Mouse (Mus musculus) thymus, adult 2 months (tissue): ENCODE data around the gene Cdh4.

ENCODE experiments used
- CTCF ChIP-seq: fragments of 200-500 bp; IDR thresholded peaks from 2 replicates; pipeline ENCODE4 v1.5.1; 2012; ENCODE audit warnings: mild to moderate bottlenecking, control low read depth, low read length, moderate library complexity, borderline replicate concordance; ENCODE audit not compliant: control insufficient read depth, poor library complexity, insufficient read depth; ENCODE audit errors: extremely low read depth
- POLR2A ChIP-seq: fragments of 200-500 bp; IDR thresholded peaks from 2 replicates; pipeline ENCODE4 v1.6.1; 2012; ENCODE audit warnings: mild to moderate bottlenecking, low read length, control low read depth, moderate library complexity; ENCODE audit not compliant: control insufficient read depth, poor library complexity, insufficient read depth; ENCODE audit errors: extremely low read depth

DNA sequence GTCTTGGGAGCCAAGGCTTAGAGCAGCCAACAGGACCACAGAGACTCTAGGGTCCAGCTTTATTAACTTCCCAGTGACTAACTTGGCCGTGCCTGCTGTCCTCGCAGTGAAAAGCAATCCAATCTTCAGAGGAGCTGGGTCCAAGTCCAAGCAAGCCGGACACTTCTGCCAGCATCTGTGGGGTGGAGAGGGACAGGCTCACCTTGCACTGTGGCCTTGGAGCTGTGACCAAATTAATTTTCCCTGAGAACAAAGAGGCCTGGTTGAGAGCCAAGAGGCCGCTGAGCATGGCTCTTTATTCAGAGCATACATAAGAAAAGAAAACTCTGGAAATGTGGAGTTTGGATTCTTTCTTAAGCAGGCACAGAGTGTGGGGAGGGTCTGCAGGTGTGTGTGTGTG lies 152.8 kb downstream of the Cdh4 start:
- TF ChIP-seq CTCF (no peak), POLR2A (no peak)
